Mouse (Mus musculus) cortical plate, adult 2 months (tissue): Measurements from ENCODE around the gene D11Wsu47e.

Experiments
- CTCF ChIP-seq: fragments of 200-500 bp; IDR thresholded peaks from 2 replicates; pipeline ENCODE4 v1.5.1; 2011; ENCODE audit warnings: mild to moderate bottlenecking, control low read depth, low read length; ENCODE audit not compliant: insufficient read depth; ENCODE audit errors: extremely low read depth
- POLR2A ChIP-seq: fragments of 200-500 bp; IDR thresholded peaks from 2 replicates; pipeline ENCODE4 v1.6.1; 2011; ENCODE audit warnings: mild to moderate bottlenecking, low read length, control low read depth; ENCODE audit not compliant: insufficient read depth; ENCODE audit errors: extremely low read depth

DNA sequence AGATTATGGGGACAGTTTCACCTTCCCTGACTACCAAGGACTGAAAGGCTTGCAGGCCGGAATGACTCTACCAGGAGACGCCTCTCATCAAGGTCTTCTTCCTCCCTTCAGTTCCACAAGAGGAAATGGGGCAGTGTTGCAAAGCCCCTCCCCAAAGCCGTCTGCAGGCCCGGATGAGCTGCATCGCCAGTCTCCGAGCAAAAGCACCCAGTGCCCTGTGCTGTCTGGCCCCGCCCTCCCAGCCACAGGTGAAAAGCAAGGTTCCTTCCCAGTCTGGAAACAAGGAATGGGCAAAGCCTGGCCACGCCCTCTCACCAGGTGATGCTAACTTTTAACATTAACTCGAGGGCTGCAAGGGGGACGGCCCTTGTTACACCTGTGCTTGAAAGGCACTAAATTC, 17.6 kb upstream of the D11Wsu47e start:
- TF ChIP-seq POLR2A = no peak
- TF ChIP-seq CTCF = no peak
